Mouse (Mus musculus): Measurements from ENCODE around the gene Cenpb. TPM values are rescaled to one million over a fixed set of nuclear protein-coding genes. Genes with fewer than 3 reads are reported as not detected.
A peak's percentile ranks its signal among the peaks of the same experiment; 100 is the strongest.

Gene Cenpb
- polyA plus RNA-seq, 1 experiment from 2014 or later = 6.9 TPM

- Histone ChIP-seq H3K27me3 (ENCODE audit: control insufficient read depth, insufficient read depth, low read length) (no peaks in the 10 kb centered on the region), H3K4me3 (ENCODE audit: low read length) (no peak overlapping the region), H3K36me3 (ENCODE audit: control insufficient read depth, insufficient read depth, low read length) (peaks cover 4% of the 10 kb centered on the region; the same call in 1 of the 2 replicates), H3K9me3 (ENCODE audit: control insufficient read depth, low read length) (no peaks in the 10 kb centered on the region), H3K9ac (ENCODE audit: low read depth, low read length) (no peak overlapping the region), H3K4me2 (replicated peaks; ENCODE audit: low read depth, low read length) (no peak overlapping the region), H3K4me1 (ENCODE audit: control insufficient read depth, insufficient read depth, low read length) (peaks cover 1% of the 10 kb centered on the region; the same call in 1 of the 2 replicates), H3K27ac (ENCODE audit: low read depth, low read length) (no peak overlapping the region)
- no peak for ATAC-seq (ENCODE audit: low FRiP score, low TSS enrichment)
- 76% methylated on average over 7 of the region's 7 CpGs for WGBS
Observed at GRCm38 (mm10) chr2:131215941-131216858, 36.3 kb upstream of the Cenpb start.

GRCm38 (mm10) chr2:131213773-131214172 lies 33.9 kb upstream of the Cenpb start:
- peaks cover 4% of the 10 kb centered on the region; the same call in 1 of the 2 replicates for H3K4me1 ChIP-seq (ENCODE audit: control insufficient read depth, insufficient read depth, low read length)
- H3K27ac ChIP-seq (ENCODE audit: low read depth, low read length) = no peak overlapping the region
- no peak overlapping the region for H3K4me2 ChIP-seq (replicated peaks; ENCODE audit: low read depth, low read length)
- H3K27me3 ChIP-seq (ENCODE audit: control insufficient read depth, insufficient read depth, low read length) = no peaks in the 10 kb centered on the region
- H3K4me3 ChIP-seq (ENCODE audit: low read length) = no peak overlapping the region
- no peaks in the 10 kb centered on the region for H3K9me3 ChIP-seq (ENCODE audit: control insufficient read depth, low read length)
- H3K9ac ChIP-seq (ENCODE audit: low read depth, low read length) = no peak overlapping the region
- ATAC-seq (ENCODE audit: low FRiP score, low TSS enrichment) = no peak
- 88% methylated on average over 7 of the region's 7 CpGs for WGBS
- H3K36me3 ChIP-seq (ENCODE audit: control insufficient read depth, insufficient read depth, low read length) = peaks cover 4% of the 10 kb centered on the region; the same call in 1 of the 2 replicates

- peak overlapping the region; percentile 62 for H3K4me3 ChIP-seq (ENCODE audit: low read length)
- H3K27me3 ChIP-seq (ENCODE audit: control insufficient read depth, insufficient read depth, low read length) = no peaks in the 10 kb centered on the region
- no peaks in the 10 kb centered on the region for H3K9me3 ChIP-seq (ENCODE audit: control insufficient read depth, low read length)
- no peak for ATAC-seq (ENCODE audit: low FRiP score, low TSS enrichment)
- peak overlapping the region; percentile 74; the same call in 1 of the 2 replicates for H3K27ac ChIP-seq (ENCODE audit: low read depth, low read length)
- peaks cover 4% of the 10 kb centered on the region; the same call in 1 of the 2 replicates for H3K36me3 ChIP-seq (ENCODE audit: control insufficient read depth, insufficient read depth, low read length)
- 67% methylated on average over 9 of the region's 9 CpGs for WGBS
- peaks cover 4% of the 10 kb centered on the region; the same call in 1 of the 2 replicates for H3K4me1 ChIP-seq (ENCODE audit: control insufficient read depth, insufficient read depth, low read length)
- H3K9ac ChIP-seq (ENCODE audit: low read depth, low read length) = peak overlapping the region; percentile 65
- H3K4me2 ChIP-seq (replicated peaks; ENCODE audit: low read depth, low read length) = peak overlapping the region; percentile 58
Observed at GRCm38 (mm10) chr2:131211026-131211615, 31.3 kb upstream of the Cenpb start.

- H3K36me3 ChIP-seq (ENCODE audit: control insufficient read depth, insufficient read depth, low read length) = peaks cover 4% of the 10 kb centered on the region; the same call in 1 of the 2 replicates
- H3K9ac ChIP-seq (ENCODE audit: low read depth, low read length) = peak overlapping the region; percentile 65
- no peaks in the 10 kb centered on the region for H3K27me3 ChIP-seq (ENCODE audit: control insufficient read depth, insufficient read depth, low read length)
- H3K9me3 ChIP-seq (ENCODE audit: control insufficient read depth, low read length) = no peaks in the 10 kb centered on the region
- 2% methylated on average over 50 of the region's 50 CpGs for WGBS
- peak overlapping the region; percentile 58 for H3K4me2 ChIP-seq (replicated peaks; ENCODE audit: low read depth, low read length)
- peak overlapping the region; percentile 62 for H3K4me3 ChIP-seq (ENCODE audit: low read length)
- ATAC-seq (ENCODE audit: low FRiP score, low TSS enrichment) = peak; percentile 98
- peak overlapping the region; percentile 74 for H3K27ac ChIP-seq (ENCODE audit: low read depth, low read length)
- peaks cover 7% of the 10 kb centered on the region; the same call in 1 of the 2 replicates for H3K4me1 ChIP-seq (ENCODE audit: control insufficient read depth, insufficient read depth, low read length)
Observed at GRCm38 (mm10) chr2:131209969-131210792, 30.3 kb upstream of the Cenpb start.

GRCm38 (mm10) chr2:131209125-131209795 lies 29.4 kb upstream of the Cenpb start:
- H3K36me3 ChIP-seq (ENCODE audit: control insufficient read depth, insufficient read depth, low read length) = peaks cover 4% of the 10 kb centered on the region; the same call in 1 of the 2 replicates
- no peak for ATAC-seq (ENCODE audit: low FRiP score, low TSS enrichment)
- H3K27me3 ChIP-seq (ENCODE audit: control insufficient read depth, insufficient read depth, low read length) = no peaks in the 10 kb centered on the region
- peaks cover 14% of the 10 kb centered on the region for H3K4me1 ChIP-seq (ENCODE audit: control insufficient read depth, insufficient read depth, low read length)
- H3K9ac ChIP-seq (ENCODE audit: low read depth, low read length) = peak overlapping the region; percentile 65; the same call in 1 of the 2 replicates
- peak overlapping the region; percentile 74; the same call in 1 of the 2 replicates for H3K27ac ChIP-seq (ENCODE audit: low read depth, low read length)
- peak overlapping the region; percentile 58 for H3K4me2 ChIP-seq (replicated peaks; ENCODE audit: low read depth, low read length)
- peak overlapping the region; percentile 62 for H3K4me3 ChIP-seq (ENCODE audit: low read length)
- 76% methylated on average over 4 of the region's 4 CpGs for WGBS
- no peaks in the 10 kb centered on the region for H3K9me3 ChIP-seq (ENCODE audit: control insufficient read depth, low read length)

- Histone ChIP-seq H3K4me3 (ENCODE audit: low read length) (no peak overlapping the region), H3K36me3 (ENCODE audit: control insufficient read depth, insufficient read depth, low read length) (peaks cover 4% of the 10 kb centered on the region; the same call in 1 of the 2 replicates), H3K27me3 (ENCODE audit: control insufficient read depth, insufficient read depth, low read length) (no peaks in the 10 kb centered on the region), H3K4me1 (ENCODE audit: control insufficient read depth, insufficient read depth, low read length) (peaks cover 14% of the 10 kb centered on the region), H3K9me3 (ENCODE audit: control insufficient read depth, low read length) (no peaks in the 10 kb centered on the region), H3K27ac (ENCODE audit: low read depth, low read length) (no peak overlapping the region), H3K9ac (ENCODE audit: low read depth, low read length) (no peak overlapping the region), H3K4me2 (replicated peaks; ENCODE audit: low read depth, low read length) (no peak overlapping the region)
- WGBS = 94% methylated on average over 2 of the region's 2 CpGs
- ATAC-seq (ENCODE audit: low FRiP score, low TSS enrichment) = no peak
Observed at GRCm38 (mm10) chr2:131208356-131208755, 28.5 kb upstream of the Cenpb start.

- Histone ChIP-seq H3K27me3 (ENCODE audit: control insufficient read depth, insufficient read depth, low read length) (no peaks in the 10 kb centered on the region), H3K4me2 (replicated peaks; ENCODE audit: low read depth, low read length) (no peak within 1 kb of the TSS), H3K9ac (ENCODE audit: low read depth, low read length) (no peak within 1 kb of the TSS), H3K27ac (ENCODE audit: low read depth, low read length) (no peak within 1 kb of the TSS), H3K4me1 (ENCODE audit: control insufficient read depth, insufficient read depth, low read length) (peaks cover 14% of the 10 kb centered on the region), H3K36me3 (ENCODE audit: control insufficient read depth, insufficient read depth, low read length) (no peaks in the 10 kb centered on the region), H3K9me3 (ENCODE audit: control insufficient read depth, low read length) (no peaks in the 10 kb centered on the region), H3K4me3 (ENCODE audit: low read length) (no peak within 1 kb of the TSS)
- no peak for ATAC-seq (ENCODE audit: low FRiP score, low TSS enrichment)
- 67% methylated on average over 4 of the region's 4 CpGs for WGBS
Observed at GRCm38 (mm10) chr2:131206778-131207177, 26.9 kb upstream of the Cenpb start, which contains the start of gene Ap5s1. Gene Ap5s1, plus strand, starts transcription at chr2:131207078.
